Mouse (Mus musculus): ENCODE measurements around the gene Dip2b.

Dip2b gene

DNA sequence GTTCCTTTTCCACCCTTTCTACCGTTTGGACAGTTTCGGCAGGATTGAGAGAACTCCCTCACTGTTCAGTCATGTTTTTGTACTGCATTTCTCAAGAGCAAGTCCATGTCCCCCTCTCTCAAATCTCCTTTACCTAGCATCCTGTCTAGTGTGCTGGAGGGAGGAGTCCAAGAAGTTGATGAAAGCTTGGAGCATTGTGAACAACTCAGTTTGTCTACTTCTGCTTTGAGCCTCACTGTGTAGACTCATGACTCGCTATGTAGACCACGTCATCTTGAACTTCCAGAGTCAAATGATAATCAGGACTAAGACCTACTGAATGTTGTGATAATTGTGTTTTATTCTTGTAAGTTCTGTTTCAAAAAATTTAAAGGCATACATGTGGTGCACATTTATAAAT is 46.4 kb downstream of the Dip2b start:
- no peak for DNase-seq (ENCODE audit: low spot score)

DNA sequence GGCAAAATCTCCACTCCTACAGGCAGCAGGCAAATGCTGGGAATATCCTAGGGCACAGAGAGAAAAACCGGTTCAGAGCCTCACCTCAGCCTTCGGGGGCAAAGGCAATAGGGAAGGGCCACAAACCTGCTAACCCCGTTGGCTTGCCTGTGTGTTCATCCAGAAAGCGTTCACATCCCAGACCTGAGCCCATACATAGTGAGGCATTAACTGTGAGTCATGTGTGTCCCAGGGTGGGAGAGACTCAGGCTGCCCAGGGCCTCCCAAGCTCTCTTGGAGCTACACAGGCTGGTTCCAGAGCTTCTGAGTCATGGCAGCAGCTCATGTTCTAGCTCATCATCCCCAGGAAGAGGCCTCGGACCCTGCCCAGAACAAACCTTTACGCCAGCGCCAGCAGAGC is 49.6 kb downstream of the Dip2b start:
- DNase-seq (ENCODE audit: low spot score), result peak; percentile 18

DNA sequence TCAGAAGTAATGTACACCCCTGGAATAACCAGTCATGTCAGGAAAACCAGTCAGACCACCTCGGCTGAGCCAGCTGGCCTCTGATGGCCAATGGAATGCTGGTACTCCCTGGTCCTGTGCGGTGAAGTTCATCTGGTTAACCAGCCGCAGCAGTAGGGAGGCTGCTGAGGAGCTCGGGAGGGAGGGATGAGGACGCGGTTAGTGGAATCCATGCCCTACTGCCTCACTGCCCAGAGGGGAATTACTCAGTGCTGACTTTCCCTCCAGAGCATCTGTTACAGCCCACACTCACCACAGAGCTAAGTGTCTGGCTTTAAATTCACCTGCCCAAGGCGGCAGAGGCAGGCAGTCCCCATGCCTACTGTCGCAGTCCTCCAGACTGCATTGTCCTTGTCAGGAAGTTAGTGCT is 51.2 kb downstream of the Dip2b start:
- DNase-seq (ENCODE audit: low spot score), result peak; percentile 49

DNA sequence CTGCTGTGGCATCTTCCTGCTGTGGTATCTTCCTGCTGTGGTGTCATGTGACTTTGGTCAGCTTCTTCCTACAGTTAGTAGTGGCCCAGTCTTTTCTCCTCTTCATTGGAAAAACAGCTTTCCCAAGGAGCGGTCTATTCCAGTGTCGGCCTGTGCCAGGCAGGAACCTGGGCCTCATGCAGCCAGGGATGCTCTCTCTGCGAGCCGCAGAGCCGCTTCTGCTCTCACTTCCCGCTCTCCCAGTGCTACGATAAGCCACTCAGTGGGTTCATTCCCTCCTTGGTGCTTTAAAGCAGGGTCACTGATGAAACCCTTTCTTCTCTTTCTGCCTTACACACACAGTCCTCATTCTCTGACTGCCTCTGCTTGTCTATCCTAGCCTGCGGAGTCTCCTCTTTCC is 53.4 kb downstream of the Dip2b start:
- no peak for DNase-seq (ENCODE audit: low spot score)

DNA sequence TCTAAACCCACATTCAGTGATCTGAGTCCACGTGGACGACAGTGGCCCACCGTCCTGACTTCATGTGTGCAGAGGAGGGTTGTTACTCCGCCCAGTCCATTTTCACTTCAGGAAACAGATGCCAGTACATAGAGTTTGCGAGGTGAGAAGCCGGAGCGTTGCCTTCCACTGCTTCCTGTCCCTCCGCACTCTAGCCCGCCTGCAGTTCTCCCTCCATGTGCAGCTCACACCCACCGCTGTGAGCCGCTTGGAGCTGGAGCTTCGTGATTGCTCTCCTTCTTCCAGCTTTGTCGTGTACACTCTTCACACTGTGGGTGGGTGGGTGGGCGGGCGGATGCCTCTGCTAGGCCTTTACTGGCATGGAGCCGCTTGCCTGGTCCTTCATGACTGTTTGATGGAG is 53.8 kb downstream of the Dip2b start:
- DNase-seq (ENCODE audit: low spot score), result no peak

DNA sequence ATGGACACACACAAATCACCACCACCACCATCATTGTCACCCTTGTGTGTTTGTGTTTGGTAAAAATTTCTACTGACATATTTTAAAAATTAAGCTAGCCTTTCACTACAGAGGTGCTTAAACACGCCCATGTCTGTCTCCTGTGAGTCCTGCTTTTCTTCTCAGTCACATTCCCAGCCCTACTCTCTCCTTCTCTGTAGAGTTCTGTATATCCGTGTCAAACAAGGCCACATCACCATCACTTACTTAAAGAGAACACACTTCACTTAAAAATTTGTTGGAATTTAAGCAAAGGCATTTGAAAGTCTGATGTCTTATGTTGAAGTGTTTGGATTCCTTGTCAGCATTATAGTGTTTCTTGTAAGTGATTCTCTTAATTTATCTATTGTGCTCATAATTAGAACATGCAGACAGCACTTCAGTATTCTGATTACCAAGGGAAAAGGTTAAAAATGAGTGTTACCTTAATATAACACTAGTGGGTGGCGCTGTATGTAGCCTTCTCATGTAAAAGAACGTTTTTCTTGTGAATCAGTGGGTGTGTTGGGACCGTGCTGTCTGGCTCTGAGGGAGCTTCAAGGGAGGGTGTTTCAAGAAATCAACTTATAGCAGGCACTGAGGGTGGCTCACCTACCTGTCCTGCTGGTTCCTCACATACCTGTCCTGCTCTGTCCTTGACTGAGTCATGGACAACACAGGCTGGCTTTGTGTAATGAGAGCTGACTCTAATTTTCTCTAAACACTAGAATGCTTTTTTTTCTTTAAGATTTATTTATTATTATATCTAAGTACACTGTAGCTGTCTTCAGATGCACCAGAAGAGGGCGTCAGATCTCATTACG is 58.3 kb downstream of the Dip2b start:
- no peak for DNase-seq (ENCODE audit: low spot score)

DNA sequence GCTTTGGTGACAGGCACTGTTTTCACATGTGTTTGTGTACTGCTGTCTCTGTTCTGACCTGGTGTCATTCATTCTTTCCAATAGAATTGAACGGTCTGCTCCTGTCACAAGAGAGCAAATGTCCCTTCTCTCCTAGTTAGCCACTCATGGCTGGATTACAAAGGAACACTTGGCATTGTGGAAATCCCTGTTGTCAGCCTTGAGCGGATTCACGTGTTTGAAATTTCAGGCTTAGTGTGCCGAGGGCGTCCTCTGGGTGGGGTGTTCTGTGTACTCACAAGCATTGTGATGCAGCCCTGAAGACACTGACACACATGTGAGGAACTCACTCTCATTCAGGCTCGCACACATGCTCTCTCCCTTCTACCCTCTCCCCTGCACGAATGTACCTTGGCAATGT is 61.9 kb downstream of the Dip2b start:
- DNase-seq (ENCODE audit: low spot score), result no peak

DNA sequence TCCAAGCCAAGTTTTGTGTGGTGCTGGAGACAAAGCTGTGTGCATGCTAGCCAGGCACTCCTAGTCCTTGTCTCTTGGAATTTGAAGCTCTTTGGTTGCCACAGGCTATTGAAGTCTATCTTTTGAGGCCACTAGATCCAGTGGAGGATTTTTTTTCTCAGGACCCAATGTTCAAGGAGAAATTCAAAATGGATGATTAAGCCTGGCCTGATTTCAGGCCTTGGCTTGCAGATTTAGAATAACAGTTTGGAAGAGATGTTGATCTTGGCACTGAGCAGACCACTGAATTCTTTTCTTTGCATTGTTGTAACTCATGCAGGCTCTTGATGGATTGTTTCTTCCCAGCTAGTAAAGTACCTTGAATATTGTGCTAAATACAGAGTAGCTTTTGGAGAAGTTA is 62.7 kb downstream of the Dip2b start:
- DNase-seq (ENCODE audit: low spot score), result no peak

DNA sequence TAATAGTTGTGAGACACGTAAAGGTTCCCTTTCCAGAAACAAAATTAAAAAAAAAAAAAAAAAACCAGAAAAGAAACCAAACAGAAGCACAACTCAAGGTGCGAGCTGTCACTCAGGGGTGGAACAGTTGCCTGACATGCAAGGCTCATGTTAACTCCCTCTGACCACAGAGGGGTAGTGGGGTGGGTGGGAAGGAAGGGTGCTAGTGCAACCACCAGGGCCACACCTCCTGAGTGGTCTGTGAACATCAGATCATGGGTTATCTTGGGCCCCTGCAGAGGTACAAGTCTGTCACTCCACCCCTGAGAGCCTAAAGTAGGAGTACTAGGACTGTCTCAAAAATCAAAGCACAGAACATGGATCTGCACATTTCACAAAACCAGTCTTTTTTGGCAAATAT is 65.7 kb downstream of the Dip2b start:
- DNase-seq (ENCODE audit: low spot score), result no peak

DNA sequence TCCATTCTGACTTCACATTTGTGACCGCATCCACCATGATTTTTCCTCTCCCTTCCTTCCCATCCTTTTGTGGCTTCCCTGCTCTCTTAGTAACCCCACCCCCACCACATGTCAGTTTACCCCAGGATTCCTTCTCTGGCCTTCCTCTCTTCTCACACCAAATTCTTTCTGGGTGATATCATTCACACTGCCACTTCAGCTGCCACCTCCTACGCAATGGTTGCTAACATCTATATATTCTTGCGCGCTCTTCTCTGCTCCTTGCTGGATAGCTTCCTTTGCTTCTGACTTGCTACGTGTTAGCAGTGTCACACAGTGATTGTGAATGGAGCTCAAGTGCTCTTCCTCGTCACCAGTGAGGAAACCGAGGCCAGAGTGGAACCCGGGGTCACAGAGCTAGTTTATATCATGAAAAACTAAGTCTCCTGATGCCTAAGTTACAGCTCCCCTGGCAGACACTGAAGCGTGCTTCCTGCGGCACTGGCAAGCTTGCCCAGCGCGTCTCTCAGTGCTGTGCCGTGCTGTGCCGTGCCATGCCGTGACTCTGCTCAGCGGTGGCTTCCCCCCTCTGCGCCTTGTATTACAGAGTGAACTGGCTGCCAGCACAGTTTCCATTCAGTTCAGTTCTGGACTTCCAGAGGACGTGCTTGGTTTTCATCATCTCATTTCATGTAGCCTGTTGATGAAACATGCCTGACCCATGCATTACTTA is 69.8 kb downstream of the Dip2b start:
- no peak for DNase-seq (ENCODE audit: low spot score)

DNA sequence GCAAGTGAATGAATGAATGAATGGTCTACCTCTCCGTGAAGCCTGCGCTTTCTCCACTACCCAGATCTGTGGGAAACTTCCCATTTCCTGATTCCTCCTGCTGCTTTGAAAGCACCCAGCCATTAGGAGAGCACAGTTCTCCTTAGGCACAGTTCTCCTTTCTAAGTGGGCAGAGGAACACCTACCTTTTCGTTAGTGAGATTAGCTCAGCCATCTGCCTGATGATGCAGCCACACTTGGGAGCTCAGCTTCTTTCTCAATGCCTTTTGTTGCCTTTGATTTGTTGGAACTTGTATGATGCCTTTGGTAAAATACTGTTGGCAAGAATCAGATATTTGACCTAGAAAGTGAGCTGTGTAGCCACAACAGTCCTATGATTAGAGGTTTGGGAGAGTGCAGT is 71.5 kb downstream of the Dip2b start:
- DNase-seq (ENCODE audit: low spot score), result no peak

DNA sequence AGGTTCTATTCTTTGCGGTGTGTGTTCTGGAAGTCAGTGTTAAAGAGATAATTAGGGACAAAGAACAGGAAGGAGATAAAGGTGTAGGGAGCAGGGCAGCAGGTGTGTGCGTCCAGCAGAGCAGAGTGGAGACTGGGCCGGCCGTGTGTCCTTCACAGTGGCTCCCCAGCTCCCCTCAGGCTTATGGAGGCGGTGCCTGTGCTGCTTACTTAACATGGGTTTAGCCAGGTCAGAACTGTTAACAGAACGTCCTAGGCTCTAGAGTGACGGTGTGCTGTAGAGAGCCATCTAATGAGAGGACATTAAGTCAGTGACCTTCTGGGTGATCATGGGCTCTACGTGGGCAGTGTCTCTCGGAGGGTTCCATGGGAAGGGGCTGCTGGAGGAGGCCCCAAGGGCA is 73.4 kb downstream of the Dip2b start:
- DNase-seq (ENCODE audit: low spot score), result no peak

DNA sequence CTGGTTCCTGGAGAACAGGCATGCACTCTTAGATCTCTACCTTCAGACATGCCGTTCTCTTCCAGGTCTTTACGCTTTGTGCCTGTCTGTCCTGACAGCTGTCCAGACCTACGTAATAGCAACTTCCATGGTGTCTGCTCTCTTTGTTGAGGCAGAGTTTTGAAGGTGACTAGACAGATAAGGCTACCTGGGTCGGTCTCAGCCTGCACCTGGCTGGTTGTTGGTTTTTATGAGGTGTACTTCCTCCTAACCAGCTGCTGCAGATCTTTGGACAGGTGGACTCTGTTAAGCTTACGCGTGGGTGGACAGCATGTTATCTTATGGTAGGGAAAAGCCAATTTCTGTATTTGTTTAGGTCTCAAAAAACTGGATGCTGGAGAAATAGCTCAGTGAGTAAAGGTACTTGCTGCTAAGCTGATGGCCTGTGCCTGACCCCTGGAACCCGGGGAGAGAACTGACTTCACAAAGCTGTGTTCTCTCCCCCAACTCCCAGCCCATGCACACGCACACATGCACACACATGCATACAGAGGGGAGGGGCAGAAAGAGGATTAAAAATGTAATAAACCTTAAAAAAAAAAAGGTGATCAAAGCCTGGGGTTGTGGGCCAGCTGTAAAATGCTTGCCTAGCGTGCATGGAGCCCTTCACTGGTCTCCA is 74.0 kb downstream of the Dip2b start:
- no peak for DNase-seq (ENCODE audit: low spot score)

DNA sequence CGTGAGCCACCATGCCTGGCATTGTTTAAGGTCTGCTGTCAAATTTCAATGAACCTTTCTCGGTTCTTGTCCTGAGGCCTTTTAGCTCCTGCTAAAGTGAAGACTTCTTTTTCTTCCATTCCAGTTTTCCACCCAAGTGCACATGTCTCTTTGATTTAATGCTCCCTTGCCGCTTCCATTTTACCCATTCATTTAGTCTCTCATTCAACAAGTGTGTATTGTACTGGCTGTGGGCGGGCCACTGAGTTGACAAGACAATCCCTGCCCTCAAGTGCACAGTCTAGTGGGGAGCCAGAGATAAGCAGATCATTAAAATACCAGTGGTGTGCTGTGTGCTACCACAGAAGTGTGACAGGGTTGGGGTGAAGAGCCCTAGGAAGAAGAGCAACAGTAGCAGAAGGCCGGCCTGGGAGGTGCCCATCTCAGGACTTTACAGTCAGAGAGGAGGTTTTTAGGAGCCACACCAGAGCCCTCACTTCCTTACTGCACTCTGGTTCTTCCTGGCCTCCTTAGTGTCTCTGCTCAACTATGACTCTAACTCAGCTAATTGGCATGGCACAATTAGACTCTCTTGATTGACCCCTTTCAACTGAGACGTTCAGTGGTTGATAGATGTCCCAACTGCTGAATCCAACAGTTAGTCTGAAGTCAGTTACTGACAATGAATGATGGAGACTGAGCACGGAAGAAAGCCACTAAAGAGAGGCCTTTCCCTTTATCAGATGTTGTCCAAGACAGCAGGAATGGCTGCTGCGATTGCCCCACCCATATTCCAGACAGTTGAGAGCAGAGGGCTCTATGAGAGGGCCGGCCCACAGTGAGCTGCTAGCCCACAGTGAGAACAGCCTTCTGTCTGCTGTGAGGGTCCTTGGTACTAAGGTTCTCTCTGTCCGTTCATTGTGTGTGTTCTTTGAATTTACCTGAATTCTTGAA is 75.1 kb downstream of the Dip2b start:
- no peak for DNase-seq (ENCODE audit: low spot score)

DNA sequence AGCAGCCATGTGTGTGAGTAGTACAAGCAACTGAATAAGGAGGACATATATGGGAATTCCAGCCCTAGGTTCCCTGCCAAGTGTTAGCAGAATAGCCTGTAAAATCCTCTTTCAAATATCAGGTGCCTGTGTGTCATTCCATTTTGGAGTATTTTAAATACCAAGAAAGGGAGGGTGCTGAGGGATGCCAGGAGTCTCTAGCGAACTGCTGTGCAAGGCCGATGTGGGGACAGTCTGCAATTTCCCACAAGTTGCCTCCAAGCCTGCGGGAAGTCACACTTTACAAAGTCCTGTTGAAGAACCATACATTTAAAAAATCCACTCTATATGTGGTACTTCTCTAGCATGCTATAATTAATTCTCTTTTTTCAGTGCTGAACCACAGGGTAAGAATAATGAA is 77.0 kb downstream of the Dip2b start:
- no peak for DNase-seq (ENCODE audit: low spot score)

DNA sequence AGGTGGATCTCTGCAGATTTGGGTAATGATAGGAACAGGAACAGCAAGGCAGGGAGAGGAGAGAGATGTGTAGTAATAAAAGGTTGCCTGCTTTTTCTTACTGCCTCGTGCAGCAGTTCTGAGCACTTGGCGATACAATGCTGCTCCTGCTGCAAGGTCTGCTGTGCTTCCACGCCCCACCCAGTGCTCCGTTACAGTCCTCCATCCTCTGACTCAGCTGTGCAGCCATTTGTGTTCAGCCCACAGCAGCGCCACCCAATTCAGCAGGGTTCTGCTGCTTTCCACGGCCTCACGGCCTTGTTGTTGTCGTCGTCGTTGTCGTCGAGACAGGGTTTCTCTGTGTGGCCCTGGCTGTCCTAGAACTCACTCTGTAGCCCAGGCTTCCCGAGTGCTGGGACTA is 77.9 kb downstream of the Dip2b start:
- DNase-seq (ENCODE audit: low spot score), result no peak

DNA sequence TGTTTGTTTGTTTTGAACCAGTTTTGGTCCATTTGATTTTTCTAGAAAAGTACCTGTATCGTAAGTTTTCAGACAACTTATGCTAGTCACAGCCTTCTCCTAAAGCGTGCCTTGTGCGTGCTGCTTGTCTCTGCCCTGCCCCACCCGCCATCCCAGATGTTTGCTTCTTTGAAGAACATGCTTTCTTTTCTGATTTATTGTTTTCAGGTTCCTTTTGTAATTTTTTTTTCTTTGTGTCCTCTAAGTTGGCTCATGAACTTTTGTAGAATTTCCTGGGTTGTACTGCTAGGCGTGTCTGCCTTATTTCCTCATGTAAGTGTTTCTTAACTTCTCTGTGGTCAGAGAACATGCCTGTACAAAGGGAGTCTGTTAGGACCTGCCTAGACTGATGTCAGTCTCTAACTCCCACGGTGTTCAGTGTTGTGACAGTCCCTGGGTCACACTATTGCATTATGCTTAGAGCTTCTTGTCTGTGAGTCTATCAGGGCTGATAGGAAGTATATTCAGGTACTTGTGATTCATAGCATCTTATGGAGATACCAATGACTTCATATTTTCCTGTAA is 80.8 kb downstream of the Dip2b start:
- DNase-seq (ENCODE audit: low spot score), result peak; percentile 32

DNA sequence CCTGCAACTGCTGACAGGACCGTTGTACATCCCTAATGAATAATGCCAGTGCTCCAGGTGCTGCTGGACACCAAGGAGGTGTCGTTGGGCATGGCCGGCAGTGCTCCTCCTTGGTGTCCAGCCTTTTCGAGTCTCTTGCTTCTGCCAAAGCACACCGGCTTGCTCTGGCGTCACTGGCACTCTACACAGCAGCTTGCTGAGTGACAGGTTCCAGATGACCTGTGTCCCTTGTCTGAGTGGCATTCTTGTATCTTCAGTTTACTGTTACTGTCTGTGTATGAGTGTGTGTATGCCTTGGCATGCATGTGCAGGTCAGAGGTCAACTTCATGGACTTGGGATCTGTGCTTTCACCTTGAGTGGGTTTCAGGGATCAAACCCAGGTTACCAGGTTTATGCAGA is 83.0 kb downstream of the Dip2b start:
- DNase-seq (ENCODE audit: low spot score), result no peak

DNA sequence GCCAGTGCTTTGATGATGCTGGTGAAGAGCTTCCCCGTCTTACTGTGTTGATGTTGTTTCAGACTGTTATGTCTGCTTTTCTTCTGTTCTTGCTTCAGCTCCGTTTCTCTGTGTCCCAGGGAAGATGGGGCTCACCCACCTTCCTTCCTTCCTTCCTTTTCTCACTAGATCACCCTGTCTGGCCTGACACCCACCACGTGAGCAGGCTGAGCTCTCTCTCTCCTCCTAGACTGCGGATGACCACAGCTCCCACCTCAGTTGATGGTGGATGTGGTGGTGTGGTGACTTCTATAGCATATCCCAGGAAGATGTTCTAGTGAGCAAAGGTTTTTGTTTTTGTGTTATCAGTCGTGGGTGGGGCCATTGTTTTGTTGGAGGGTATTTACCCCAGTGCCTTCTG is 85.4 kb downstream of the Dip2b start:
- no peak for DNase-seq (ENCODE audit: low spot score)

DNA sequence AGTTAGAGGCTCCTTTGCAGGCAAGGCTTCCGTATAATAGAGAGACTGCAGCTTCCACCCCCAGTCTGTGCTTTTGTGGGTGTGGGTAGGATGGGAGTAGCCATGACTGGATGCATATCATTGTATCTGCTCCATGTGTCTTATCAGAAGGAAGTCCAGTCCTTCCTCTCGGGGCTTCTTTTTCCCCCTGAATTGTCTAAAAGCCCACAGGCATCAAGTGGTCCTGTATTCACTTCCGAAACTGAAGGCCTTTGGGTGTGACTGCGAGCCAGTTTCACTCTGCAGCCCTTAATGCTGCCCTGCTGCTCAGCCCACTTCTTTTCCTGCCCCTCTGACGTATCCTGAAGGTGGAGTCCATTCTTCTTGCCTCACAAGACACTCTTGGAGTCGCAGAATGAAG is 86.8 kb downstream of the Dip2b start:
- no peak for DNase-seq (ENCODE audit: low spot score)

DNA sequence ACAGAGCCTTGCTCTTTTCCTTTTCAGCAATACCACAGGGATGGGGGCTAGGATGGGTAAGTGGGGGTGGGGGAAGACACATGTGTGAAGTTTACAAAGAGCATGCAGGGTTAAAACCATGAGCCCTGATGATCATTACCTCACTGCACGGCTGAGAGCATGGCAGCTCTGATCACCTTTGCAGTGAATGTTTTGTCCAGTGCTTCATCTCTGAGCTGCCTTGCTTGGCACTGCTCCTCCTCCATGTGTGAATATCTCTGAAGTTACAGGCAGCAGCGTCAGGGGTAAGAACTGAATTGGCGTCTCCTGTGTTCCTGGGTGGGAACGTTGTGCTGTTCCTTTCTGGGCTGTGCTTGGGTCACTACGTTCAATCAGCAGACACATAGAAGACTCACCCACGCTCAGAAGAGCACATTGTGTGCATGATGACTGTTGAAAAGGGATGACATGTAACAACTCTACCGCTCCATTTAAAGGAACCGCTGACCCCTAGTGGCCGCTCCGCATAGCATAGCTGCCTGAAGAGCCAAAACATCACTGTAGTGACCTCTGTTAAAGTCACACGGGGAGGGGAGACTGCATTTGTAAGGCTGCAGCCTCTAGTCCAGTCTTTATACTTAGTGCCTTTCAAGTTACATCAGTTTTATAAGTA is 88.1 kb downstream of the Dip2b start:
- peak; percentile 73 for DNase-seq (ENCODE audit: low spot score)

Measured in urinary bladder, postnatal 25 days (tissue).